Mouse (Mus musculus) heart, postnatal 0 days (tissue): Measurements from ENCODE around the gene Ankrd7. TPM values are rescaled to one million over a fixed set of nuclear protein-coding genes. Genes with fewer than 3 reads are reported as not detected.

Source experiments
- ATAC-seq: fragments of 200-750 bp; cut with Nextera tagmentation; 2 replicates; pipeline ENCODE4 v1.8.0; 2017; ENCODE audit warnings: low read depth, moderate number of reproducible peaks, moderate library complexity; ENCODE audit not compliant: insufficient read depth
- DNase-seq: peaks from one replicate; pipeline ENCODE4 v3.0.0-alpha.2; 2016; ENCODE audit warnings: low spot score
- H3K27ac ChIP-seq: fragments of 300-500 bp; sonication (generic); 2 replicates; pipeline ENCODE4 v1.5.1; 2014; ENCODE audit warnings: low read depth, mild to moderate bottlenecking
- H3K27me3 ChIP-seq: fragments of 300-500 bp; sonication (generic); 2 replicates; pipeline ENCODE4 v1.6.1; 2014; ENCODE audit warnings: low read length, mixed read lengths; ENCODE audit not compliant: control insufficient read depth, insufficient read depth
- H3K36me3 ChIP-seq: fragments of 300-500 bp; sonication (generic); replicated peaks from 2 replicates; pipeline ENCODE4 v1.6.1; 2014; ENCODE audit warnings: low read length, mixed read lengths; ENCODE audit not compliant: control insufficient read depth, insufficient read depth
- H3K4me1 ChIP-seq: fragments of 300-500 bp; sonication (generic); 2 replicates; pipeline ENCODE4 v1.6.1; 2014; ENCODE audit warnings: antibody characterized with exemption; ENCODE audit not compliant: control insufficient read depth, insufficient read depth
- H3K4me2 ChIP-seq: fragments of 300-500 bp; sonication (generic); 2 replicates; pipeline ENCODE4 v1.6.1; 2014; ENCODE audit warnings: low read depth, mild to moderate bottlenecking, low read length, moderate library complexity
- H3K4me3 ChIP-seq: fragments of 300-500 bp; sonication (generic); 2 replicates; pipeline ENCODE4 v1.5.1; 2014; ENCODE audit warnings: low read depth, low read length
- H3K9ac ChIP-seq: fragments of 300-500 bp; sonication (generic); replicated peaks from 2 replicates; pipeline ENCODE4 v1.6.1; 2014; ENCODE audit warnings: low read depth, low read length, mixed read lengths
- H3K9me3 ChIP-seq: fragments of 300-500 bp; sonication (generic); replicated peaks from 2 replicates; pipeline ENCODE4 v1.6.1; 2016; ENCODE audit warnings: low read length; ENCODE audit not compliant: control insufficient read depth
- CTCF ChIP-seq: IDR thresholded peaks from 2 replicates; pipeline ENCODE4 v1.5.1; 2016; ENCODE audit warnings: antibody characterized with exemption, control low read depth, low read depth
- EP300 ChIP-seq: IDR thresholded peaks from 2 replicates; pipeline ENCODE4 v1.6.1; 2016; ENCODE audit warnings: antibody characterized with exemption, low read depth
- WGBS: fragments of 180-500 bp; shearing (Covaris S2); extraction: QIAGEN DNeasy Blood & Tissue Kit; methylation state at CpG from one replicate; pipeline ENCODE4 v1.1.7; 2014; 5-methylcytosine and 5-hydroxymethylcytosine counted together
- polyA plus RNA-seq: library from polyadenylated mRNA; unstranded; fragments of >200 nt; fragmentation: Nextera tagmentation; extraction: Ambion mirVana; gene quantifications from 2 replicates; pipeline ENCODE4 v1.2.1, GENCODE M21; 2015
- total RNA-seq: library from RNA; depleted of rRNA; stranded (reverse); fragments of >200 nt; gene quantifications from 2 replicates; pipeline ENCODE4 v1.2.3, GENCODE M21; 2014; ENCODE audit warnings: low replicate concordance

Gene Ankrd7
- total and polyA plus RNA-seq, 2 experiments from 2014 or later = not detected

- Histone ChIP-seq H3K27ac (peak within 1 kb of the TSS; percentile 96), H3K27me3 (no peaks in the 10 kb centered on the region), H3K36me3 (peaks cover 17% of the 10 kb centered on the region), H3K9me3 (no peaks in the 10 kb centered on the region), H3K4me1 (peaks cover 11% of the 10 kb centered on the region; the same call in 1 of the 2 replicates), H3K4me3 (peak within 1 kb of the TSS; percentile 98), H3K4me2 (peak within 1 kb of the TSS; percentile 79), H3K9ac (peak within 1 kb of the TSS; percentile 95)
- under 1% methylated on average over 37 of the region's 37 CpGs for WGBS
- ATAC-seq (peak; percentile 100), DNase-seq (peak; percentile 97)
- TF ChIP-seq EP300 (peak; percentile 85; the same call in 1 of the 2 replicates), CTCF (no peak)
Measured at GRCm38 (mm10) chr6:18848051-18848701, 17.9 kb upstream of the Ankrd7 start, which contains the start of gene Lsm8. Lsm8 (plus strand) TSS chr6:18848579.

DNA sequence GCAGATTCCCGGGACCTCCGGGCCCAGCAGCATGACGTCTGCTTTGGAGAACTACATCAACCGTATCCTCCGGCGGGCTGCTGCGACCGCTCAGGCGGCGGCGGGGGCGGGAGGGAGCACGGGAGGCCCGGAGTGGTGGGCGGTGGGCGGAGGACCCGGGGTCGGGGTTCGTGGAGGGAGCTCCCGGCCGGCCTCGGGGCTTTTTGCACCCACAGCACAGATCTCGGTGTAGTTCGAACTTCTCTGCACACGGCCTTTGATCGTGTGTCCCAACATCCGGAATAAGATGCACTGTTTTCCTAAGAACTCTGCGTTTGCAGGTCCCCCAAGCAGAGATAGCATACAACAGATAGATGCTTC, 17.4 kb upstream of the Ankrd7 start:
- Histone ChIP-seq H3K27me3 (no peaks in the 10 kb centered on the region), H3K4me2 (peak overlapping the region; percentile 79), H3K9ac (peak overlapping the region; percentile 95), H3K9me3 (no peaks in the 10 kb centered on the region), H3K4me3 (peak overlapping the region; percentile 98), H3K4me1 (peaks cover 11% of the 10 kb centered on the region; the same call in 1 of the 2 replicates), H3K27ac (peak overlapping the region; percentile 96), H3K36me3 (peaks cover 21% of the 10 kb centered on the region)
- under 1% methylated on average over 27 of the region's 28 CpGs for WGBS
- TF ChIP-seq EP300 = no peak
- TF ChIP-seq CTCF = no peak
- no peak for ATAC-seq
- DNase-seq = no peak

DNA sequence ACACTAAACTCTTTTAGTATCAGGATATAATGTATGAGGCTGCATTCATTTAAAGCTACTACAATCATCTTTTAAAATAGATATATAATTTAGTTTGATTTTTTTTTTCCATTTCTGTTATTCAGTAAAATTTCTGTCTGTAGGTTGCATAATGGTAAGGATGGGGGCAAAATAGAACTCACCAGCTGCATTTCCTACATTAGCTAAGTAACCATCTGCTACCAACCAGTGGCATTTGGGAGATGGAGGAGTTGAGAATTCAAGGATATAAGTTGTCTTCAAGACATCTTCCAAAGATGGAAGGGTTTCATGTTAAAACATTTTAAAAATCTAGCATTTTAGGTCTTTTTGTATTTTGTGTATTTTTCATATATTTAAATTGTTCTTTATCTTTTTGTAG, 10.8 kb upstream of the Ankrd7 start:
- TF ChIP-seq EP300 = no peak
- no peak for TF ChIP-seq CTCF
- no peaks in the 10 kb centered on the region for H3K4me1 ChIP-seq
- H3K36me3 ChIP-seq = peaks cover 40% of the 10 kb centered on the region
- H3K27me3 ChIP-seq = no peaks in the 10 kb centered on the region
- no peak overlapping the region for H3K4me3 ChIP-seq
- H3K27ac ChIP-seq = no peak overlapping the region
- DNase-seq (no peak), ATAC-seq (no peak)
- H3K4me2 ChIP-seq = no peak overlapping the region
- no peaks in the 10 kb centered on the region for H3K9me3 ChIP-seq
- no peak overlapping the region for H3K9ac ChIP-seq

GRCm38 (mm10) chr6:18856487-18857078, 9.5 kb upstream of the Ankrd7 start:
- 100% methylated on average over 3 of the region's 3 CpGs for WGBS
- ATAC-seq = no peak
- peaks cover 36% of the 10 kb centered on the region for H3K36me3 ChIP-seq
- no peaks in the 10 kb centered on the region for H3K9me3 ChIP-seq
- H3K4me1 ChIP-seq = no peaks in the 10 kb centered on the region
- H3K4me3 ChIP-seq = no peak overlapping the region
- no peak for TF ChIP-seq CTCF
- TF ChIP-seq EP300 = no peak
- H3K9ac ChIP-seq = no peak overlapping the region
- no peak overlapping the region for H3K27ac ChIP-seq
- H3K4me2 ChIP-seq = no peak overlapping the region
- DNase-seq = no peak
- H3K27me3 ChIP-seq = no peaks in the 10 kb centered on the region

GRCm38 (mm10) chr6:18889030-18889429, 22.9 kb downstream of the Ankrd7 start:
- Histone ChIP-seq H3K4me1 (no peaks in the 10 kb centered on the region), H3K27ac (no peak overlapping the region), H3K4me2 (no peak overlapping the region), H3K9ac (no peak overlapping the region), H3K27me3 (no peaks in the 10 kb centered on the region), H3K36me3 (no peaks in the 10 kb centered on the region), H3K4me3 (no peak overlapping the region), H3K9me3 (no peaks in the 10 kb centered on the region)
- TF ChIP-seq EP300 (no peak), CTCF (no peak)
- 63% methylated on average over 2 of the region's 2 CpGs for WGBS
- DNase-seq = no peak
- ATAC-seq = no peak

DNA sequence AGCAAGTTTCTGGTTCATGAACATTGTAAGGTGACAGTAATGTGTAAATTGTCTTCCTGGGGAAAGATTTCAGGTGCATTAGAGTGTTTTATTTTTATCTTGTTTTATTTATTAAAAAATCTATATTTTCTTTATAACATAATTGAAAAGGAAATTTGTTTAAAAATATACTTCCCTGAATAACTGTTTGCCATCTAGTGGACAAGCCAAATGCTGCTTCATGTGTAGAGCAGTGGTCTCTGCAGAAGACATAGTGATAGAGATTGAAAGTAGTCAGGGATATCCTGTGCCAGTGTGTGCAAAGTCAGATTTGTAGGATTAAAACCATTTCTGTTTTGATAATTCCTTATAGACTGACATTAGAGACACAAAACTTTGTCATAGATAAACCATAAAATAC, 28.0 kb downstream of the Ankrd7 start:
- TF ChIP-seq CTCF = no peak
- TF ChIP-seq EP300 = no peak
- no peaks in the 10 kb centered on the region for H3K9me3 ChIP-seq
- H3K27me3 ChIP-seq = no peaks in the 10 kb centered on the region
- H3K9ac ChIP-seq = no peak overlapping the region
- DNase-seq = no peak
- no peak overlapping the region for H3K4me2 ChIP-seq
- no peaks in the 10 kb centered on the region for H3K4me1 ChIP-seq
- no peak for ATAC-seq
- H3K4me3 ChIP-seq = no peak overlapping the region
- no peak overlapping the region for H3K27ac ChIP-seq
- no peaks in the 10 kb centered on the region for H3K36me3 ChIP-seq
